Mouse (Mus musculus) ZHBTc4 (cell line): ENCODE measurements around the gene Iqcm.

Source experiments
- DNase-seq: peaks from one replicate; pipeline ENCODE4 v3.0.0-alpha.2; 2011; ENCODE audit warnings: low read depth, low spot score

Iqcm gene

GRCm38 (mm10) chr8:75448394-75448793 is at the start of gene Iqcm:
Gene Iqcm (plus strand): TSS chr8:75448694.
- no peak for DNase-seq

GRCm38 (mm10) chr8:75406489-75406888 is 42.0 kb upstream of the Iqcm start, which contains the start of gene Gm10358:
Gene Gm10358 (minus strand): TSS chr8:75406589.
- DNase-seq = no peak

DNA sequence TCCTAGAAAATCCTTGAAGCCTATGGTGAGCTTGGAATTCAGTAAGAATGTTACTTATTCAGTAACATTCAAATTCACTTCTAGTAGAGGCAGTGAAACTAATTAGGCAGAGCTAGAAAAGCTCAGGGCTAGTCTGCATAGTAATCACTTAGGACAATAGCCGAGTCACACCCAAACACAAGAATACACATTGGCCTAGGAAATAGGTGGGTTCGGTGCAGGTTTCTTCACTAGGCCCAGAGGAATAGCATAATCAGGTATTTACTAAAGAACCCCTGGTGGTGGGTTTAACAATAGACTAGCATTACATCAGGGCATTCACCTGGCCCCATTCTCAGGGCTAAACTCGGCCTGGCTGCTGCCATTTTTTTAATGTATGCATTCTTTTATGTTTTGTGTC is 32.8 kb upstream of the Iqcm start:
- DNase-seq = peak; percentile 81

GRCm38 (mm10) chr8:75476756-75477155 is 28.3 kb downstream of the Iqcm start:
- DNase-seq = no peak

DNA sequence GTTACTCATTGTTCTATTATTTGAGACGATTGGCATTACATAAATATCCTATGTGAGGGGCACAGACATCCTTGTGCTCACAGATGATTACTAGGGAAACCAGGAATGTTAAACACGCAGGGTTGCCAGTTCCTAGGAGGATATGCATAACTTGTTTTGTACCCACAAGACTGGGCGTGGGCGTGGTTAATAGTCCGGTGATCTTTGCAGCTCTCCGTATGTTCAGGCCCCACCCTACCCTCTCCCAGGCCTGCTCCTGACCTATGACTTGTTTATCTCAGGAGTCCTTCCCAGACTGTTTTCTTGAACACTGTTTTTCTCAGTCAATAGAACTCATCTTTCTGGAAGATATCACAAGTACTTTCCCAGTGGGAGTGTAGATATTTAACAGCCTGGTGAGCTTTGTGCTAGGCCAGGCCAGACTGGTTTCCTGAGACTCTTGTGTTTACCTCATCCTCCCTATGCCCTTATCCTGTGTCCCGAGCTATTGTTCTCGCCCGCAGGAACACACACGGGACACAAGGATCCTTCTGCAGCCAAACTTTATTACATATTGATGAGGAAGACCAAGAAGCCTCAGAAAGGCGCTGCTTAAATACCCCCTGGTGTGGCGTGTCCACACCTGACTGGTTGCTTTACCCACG is 40.7 kb downstream of the Iqcm start:
- DNase-seq = peak; percentile 69

DNA sequence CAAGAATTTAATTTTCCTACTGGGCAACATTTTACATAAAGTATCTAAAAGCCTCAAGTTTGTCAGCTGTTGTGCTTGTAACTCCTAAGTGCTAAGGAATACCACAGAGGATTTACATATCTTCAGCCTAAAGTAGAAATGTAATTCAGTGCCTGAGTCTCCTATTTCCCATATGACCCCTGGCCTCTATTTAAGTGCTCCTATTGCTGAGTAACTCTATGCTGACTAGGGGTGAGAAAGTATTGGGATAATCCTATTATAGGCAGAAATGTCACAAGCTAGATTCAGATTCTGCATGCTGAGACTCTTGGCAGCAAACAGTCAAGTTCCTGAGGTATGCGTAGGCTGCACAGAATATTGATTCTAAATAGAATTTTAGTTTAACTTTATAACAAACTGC is 60.8 kb downstream of the Iqcm start:
- DNase-seq = no peak

GRCm38 (mm10) chr8:75513786-75514185 is 65.3 kb downstream of the Iqcm start:
- no peak for DNase-seq

DNA sequence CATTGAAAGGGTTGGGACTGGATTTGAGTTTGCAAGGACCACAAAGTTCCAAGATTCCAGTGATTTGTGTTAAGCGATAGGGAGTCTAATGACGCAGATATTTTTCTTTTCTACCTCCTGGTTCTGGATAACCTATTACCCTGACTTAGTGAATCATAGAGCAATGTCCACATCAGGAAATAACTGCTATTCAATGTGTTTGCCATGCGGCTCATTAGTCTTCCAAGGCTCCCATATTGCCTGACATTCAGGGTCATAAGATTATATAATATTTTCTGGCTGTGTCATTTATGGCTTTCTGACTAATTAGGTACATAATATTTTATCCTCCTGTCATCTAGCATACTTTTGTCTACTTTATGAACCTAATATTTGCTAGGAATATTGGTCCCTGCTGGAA is 100.8 kb downstream of the Iqcm start:
- no peak for DNase-seq

GRCm38 (mm10) chr8:75596281-75596680 is 147.8 kb downstream of the Iqcm start:
- no peak for DNase-seq

DNA sequence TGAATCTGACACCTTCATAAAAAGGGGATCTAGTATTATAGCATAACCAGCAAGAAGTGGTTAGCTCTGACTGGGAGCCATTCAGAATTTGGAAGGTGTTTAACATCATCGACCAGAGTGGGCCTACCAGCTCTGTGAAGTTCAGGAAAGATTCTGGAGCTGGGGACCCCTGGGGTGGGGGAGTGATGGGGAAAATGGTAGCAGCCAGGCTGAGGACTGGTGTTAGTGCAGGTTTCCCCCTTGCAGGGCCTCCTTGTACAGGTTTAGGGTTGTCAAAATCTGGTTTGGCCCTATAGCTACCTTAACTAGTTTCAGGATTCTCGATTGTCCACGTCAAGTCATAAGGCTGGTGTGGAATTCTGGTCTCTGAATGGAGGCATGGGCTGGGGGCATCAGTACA is 194.5 kb downstream of the Iqcm start:
- no peak for DNase-seq

- no peak for DNase-seq
Measured at GRCm38 (mm10) chr8:75659287-75659686, 210.8 kb downstream of the Iqcm start.

GRCm38 (mm10) chr8:75746561-75746960 is 298.1 kb downstream of the Iqcm start:
- no peak for DNase-seq

DNA sequence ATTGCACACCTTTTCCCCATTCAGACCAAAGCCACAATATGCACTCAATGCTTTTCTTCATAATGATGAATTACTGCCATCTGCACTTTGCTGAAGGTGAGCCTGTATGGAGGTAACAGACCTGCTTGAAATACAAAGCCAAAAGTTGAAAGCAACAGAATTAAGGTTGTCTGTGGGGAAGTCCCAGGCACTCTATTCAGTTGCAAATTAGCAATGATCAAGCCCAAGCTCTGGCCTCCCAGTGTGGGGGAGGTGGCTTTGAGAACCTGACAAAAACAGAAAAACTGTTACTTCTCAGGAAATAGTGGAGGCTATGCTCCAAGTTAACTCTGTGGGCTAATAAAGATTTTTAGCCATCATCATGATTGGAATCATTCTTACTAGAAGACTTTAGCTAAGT is 307.1 kb downstream of the Iqcm start:
- peak; percentile 73 for DNase-seq

- no peak for DNase-seq
Measured at GRCm38 (mm10) chr8:75828468-75829132, 380.1 kb downstream of the Iqcm start.

DNA sequence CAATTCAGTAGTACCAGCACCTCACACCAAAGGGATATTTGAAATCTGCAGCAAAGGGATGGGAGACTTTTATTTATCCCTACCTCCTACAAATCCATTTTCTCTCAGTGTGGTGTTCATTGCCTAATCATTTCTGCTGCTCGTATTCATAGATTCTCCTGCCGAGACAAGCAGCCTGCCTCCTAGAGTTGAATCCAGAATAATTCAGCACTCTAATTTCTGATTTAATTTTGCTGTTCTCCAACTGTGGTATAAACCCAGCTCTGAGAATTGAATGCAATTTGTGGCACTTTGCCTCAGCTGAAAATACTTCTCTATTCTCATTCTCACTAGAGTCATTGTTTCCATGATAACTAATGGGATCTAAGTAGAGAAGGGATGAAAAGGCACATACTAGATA is 386.8 kb downstream of the Iqcm start:
- no peak for DNase-seq

DNA sequence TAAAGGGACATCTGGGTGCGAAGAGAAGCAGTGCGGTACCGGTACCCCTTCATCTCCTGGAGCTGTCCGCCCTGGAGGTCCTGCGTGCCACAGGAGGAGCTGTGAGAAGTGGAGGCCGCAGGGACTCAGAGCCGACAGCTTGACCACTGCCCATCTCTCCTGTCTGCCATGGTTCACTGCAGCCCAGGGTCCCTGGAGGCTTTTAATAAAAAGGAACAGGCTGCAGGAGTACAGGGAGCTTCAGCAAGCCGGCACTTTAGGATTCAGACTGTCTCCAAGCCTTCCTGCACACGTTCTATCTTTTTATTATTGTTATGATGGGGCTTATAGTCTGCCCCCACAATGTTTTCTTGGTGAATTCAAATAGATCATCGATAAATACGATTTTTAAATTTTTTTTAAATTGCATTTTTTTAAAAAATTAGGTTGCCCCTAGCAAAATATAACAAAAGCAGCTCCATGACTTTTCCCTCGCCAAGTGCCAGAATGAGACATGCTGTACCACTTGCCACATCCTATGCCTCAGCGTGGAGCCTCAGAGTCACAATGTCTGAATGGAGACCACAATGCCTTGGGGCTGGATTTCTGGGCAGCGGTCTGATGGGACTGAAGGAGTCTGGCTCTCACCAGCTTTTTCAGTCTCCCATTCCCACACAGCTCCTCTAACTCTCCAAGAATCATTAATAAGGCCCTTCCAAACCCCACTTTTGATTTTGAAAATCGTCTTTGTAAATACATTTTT is 469.3 kb downstream of the Iqcm start:
- no peak for DNase-seq

GRCm38 (mm10) chr8:75949166-75949565 is 500.7 kb downstream of the Iqcm start:
- no peak for DNase-seq

GRCm38 (mm10) chr8:75956016-75956415 is 507.5 kb downstream of the Iqcm start:
- DNase-seq = no peak

DNA sequence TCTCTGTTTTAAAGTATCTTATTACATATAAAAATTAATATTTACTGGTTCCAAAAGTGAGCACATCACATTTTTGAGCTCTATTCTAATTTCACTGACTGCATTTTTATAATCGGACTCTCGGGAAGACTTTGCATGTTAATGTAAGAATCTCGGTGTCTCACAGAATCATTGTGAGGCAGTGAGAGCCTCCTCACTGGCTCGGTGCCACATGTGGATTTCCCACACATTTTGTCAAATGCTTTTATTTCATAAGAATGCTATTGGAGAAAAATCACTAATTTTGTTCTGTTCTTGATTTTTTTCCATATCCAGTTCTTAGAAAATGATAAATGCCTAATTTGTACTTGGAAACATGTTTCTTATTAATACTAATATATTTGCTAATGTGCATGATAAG is 570.0 kb downstream of the Iqcm start:
- DNase-seq = no peak
